Mouse (Mus musculus): ENCODE results near the gene Kansl1l. TPM values are rescaled to one million over a fixed set of nuclear protein-coding genes. Genes with fewer than 3 reads are reported as not detected.

Kansl1l gene
- polyA plus RNA-seq, 2 experiments: 15.3 to 16.1 TPM

DNA sequence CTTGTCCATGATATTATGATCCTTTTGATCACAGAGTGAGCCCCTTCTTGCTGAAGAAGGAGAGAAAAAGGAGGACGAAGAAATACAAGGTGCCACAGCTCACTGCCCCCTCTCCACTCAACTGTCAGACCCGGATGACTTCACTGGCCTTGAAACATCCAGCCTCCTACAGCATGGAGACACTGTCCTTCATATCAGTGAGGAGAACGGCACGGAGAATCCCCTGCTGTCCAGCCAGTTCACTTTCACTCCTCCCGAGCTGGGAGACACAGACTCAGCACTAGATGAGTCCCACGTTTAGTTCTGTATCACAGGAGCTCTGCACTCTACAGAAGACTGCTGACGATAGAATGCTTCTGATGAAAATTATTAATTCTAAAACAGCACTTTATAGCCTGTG is 122.1 kb downstream of the Kansl1l start:
- WGBS: 61% methylated on average over 7 of the region's 7 CpGs
- no peak for TF ChIP-seq POLR2A (IDR thresholded peaks at IDR 0.05; ENCODE audit: borderline replicate concordance, extremely low read depth, insufficient read depth, insufficient read length)
- H3K36me3 ChIP-seq (ENCODE audit: control insufficient read depth, insufficient read depth, low read length): no peaks in the 10 kb centered on the region
- H3K4me3 ChIP-seq (replicated peaks; ENCODE audit: low read length): no peak overlapping the region
- no peaks in the 10 kb centered on the region for H3K9me3 ChIP-seq (ENCODE audit: control insufficient read depth, low read length)
- no peak for ATAC-seq (ENCODE audit: low FRiP score, low read depth)
- no peak overlapping the region for H3K27ac ChIP-seq (replicated peaks; ENCODE audit: low read depth, low read length)
- H3K27me3 ChIP-seq (ENCODE audit: control insufficient read depth, insufficient read depth, low read length): no peaks in the 10 kb centered on the region
- H3K4me1 ChIP-seq (ENCODE audit: control insufficient read depth, insufficient read depth, low read length): no peaks in the 10 kb centered on the region
- DNase-seq (ENCODE audit: low spot score): no peak
- no peak overlapping the region for H3K4me2 ChIP-seq (replicated peaks; ENCODE audit: low read depth, low read length, severe bottlenecking)
- H3K9ac ChIP-seq (ENCODE audit: low read depth, low read length, severe bottlenecking): no peak overlapping the region

DNA sequence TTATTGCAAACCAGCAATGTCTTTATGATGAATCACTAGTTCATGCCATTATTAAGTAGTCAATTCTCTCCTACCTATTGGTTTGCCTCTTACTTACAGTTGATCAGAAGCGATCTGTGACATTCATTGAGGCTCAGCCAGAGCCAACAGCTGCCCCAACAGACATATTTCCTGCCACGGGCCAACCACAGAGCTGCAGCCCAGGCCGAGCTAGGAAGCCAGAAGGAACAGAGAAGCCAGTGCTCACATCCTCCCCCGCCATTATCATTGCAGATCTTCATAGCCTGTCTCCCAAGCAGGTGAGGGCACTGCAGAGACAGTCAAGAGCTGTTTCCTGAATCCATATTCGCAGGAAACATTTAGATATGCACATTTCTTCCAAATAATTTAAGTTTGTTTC is 123.1 kb downstream of the Kansl1l start:
- 70% methylated on average over 5 of the region's 5 CpGs for WGBS
- Histone ChIP-seq H3K9me3 (ENCODE audit: control insufficient read depth, low read length) (no peaks in the 10 kb centered on the region), H3K27ac (replicated peaks; ENCODE audit: low read depth, low read length) (no peak overlapping the region), H3K4me2 (replicated peaks; ENCODE audit: low read depth, low read length, severe bottlenecking) (no peak overlapping the region), H3K4me1 (ENCODE audit: control insufficient read depth, insufficient read depth, low read length) (no peaks in the 10 kb centered on the region), H3K27me3 (ENCODE audit: control insufficient read depth, insufficient read depth, low read length) (no peaks in the 10 kb centered on the region), H3K4me3 (replicated peaks; ENCODE audit: low read length) (no peak overlapping the region), H3K36me3 (ENCODE audit: control insufficient read depth, insufficient read depth, low read length) (no peaks in the 10 kb centered on the region), H3K9ac (ENCODE audit: low read depth, low read length, severe bottlenecking) (no peak overlapping the region)
- DNase-seq (ENCODE audit: low spot score) (no peak), ATAC-seq (ENCODE audit: low FRiP score, low read depth) (no peak)
- no peak for TF ChIP-seq POLR2A (IDR thresholded peaks at IDR 0.05; ENCODE audit: borderline replicate concordance, extremely low read depth, insufficient read depth, insufficient read length)

DNA sequence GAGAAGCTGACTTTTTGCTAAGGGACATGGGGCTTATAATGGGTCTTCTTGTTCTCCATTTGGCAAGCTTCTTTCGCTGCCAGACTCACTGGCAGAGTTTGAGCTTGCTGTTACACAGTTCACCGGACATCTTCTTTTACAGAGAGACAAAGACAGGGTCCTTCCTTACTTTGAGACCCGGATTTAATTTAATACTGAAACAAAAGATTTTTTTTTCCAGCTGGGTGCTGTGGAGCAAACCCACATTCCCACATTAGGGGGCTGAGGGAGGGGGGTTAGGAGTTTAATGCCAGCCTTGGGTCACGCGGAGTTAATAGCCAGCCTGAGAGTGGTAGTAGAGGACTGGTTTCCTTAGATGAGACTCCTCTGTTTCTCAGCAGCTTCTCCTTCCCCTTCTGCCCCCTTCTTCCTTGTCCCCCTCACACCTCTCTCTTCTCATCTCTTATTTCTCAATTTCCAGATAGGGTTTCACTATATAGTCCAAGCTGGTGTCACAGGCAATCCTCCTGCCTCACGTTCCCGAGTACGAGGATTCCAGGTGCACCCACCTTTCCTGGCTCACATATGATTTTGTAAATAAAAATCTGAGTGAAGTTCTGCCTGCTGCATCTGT is 124.5 kb downstream of the Kansl1l start:
- ATAC-seq (ENCODE audit: low FRiP score, low read depth) (no peak), DNase-seq (ENCODE audit: low spot score) (no peak)
- Histone ChIP-seq H3K4me2 (replicated peaks; ENCODE audit: low read depth, low read length, severe bottlenecking) (no peak overlapping the region), H3K4me3 (replicated peaks; ENCODE audit: low read length) (no peak overlapping the region), H3K27me3 (ENCODE audit: control insufficient read depth, insufficient read depth, low read length) (no peaks in the 10 kb centered on the region), H3K4me1 (ENCODE audit: control insufficient read depth, insufficient read depth, low read length) (no peaks in the 10 kb centered on the region), H3K9ac (ENCODE audit: low read depth, low read length, severe bottlenecking) (no peak overlapping the region), H3K9me3 (ENCODE audit: control insufficient read depth, low read length) (no peaks in the 10 kb centered on the region), H3K36me3 (ENCODE audit: control insufficient read depth, insufficient read depth, low read length) (no peaks in the 10 kb centered on the region), H3K27ac (replicated peaks; ENCODE audit: low read depth, low read length) (no peak overlapping the region)
- TF ChIP-seq POLR2A (IDR thresholded peaks at IDR 0.05; ENCODE audit: borderline replicate concordance, extremely low read depth, insufficient read depth, insufficient read length): no peak
- WGBS: 82% methylated on average over 8 of the region's 8 CpGs

DNA sequence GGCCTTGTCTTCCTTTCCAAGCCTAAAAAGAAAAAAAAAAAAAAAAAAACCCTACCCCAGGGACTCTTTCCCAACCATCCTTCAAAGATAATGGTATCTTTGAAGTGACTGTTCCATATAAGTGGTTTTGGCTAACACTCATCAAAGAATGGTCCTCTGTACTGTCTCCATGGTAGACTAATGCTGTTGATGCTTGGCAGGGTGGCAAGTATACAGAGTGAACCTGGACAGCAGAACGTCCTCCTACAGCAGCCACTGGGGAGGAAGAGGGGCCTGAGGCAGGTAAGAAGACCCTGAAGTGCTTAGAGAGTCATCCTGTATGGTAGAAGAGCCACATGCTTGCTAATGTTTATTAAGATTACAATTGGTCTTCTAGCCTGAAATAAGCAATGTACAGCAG is 125.1 kb downstream of the Kansl1l start:
- TF ChIP-seq POLR2A (IDR thresholded peaks at IDR 0.05; ENCODE audit: borderline replicate concordance, extremely low read depth, insufficient read depth, insufficient read length): no peak
- Histone ChIP-seq H3K27me3 (ENCODE audit: control insufficient read depth, insufficient read depth, low read length) (no peaks in the 10 kb centered on the region), H3K27ac (replicated peaks; ENCODE audit: low read depth, low read length) (no peak overlapping the region), H3K4me2 (replicated peaks; ENCODE audit: low read depth, low read length, severe bottlenecking) (no peak overlapping the region), H3K36me3 (ENCODE audit: control insufficient read depth, insufficient read depth, low read length) (no peaks in the 10 kb centered on the region), H3K4me1 (ENCODE audit: control insufficient read depth, insufficient read depth, low read length) (no peaks in the 10 kb centered on the region), H3K9me3 (ENCODE audit: control insufficient read depth, low read length) (no peaks in the 10 kb centered on the region), H3K4me3 (replicated peaks; ENCODE audit: low read length) (no peak overlapping the region), H3K9ac (ENCODE audit: low read depth, low read length, severe bottlenecking) (no peak overlapping the region)
- WGBS: 53% methylated on average over 1 of the region's 1 CpGs
- no peak for DNase-seq (ENCODE audit: low spot score)
- no peak for ATAC-seq (ENCODE audit: low FRiP score, low read depth)

DNA sequence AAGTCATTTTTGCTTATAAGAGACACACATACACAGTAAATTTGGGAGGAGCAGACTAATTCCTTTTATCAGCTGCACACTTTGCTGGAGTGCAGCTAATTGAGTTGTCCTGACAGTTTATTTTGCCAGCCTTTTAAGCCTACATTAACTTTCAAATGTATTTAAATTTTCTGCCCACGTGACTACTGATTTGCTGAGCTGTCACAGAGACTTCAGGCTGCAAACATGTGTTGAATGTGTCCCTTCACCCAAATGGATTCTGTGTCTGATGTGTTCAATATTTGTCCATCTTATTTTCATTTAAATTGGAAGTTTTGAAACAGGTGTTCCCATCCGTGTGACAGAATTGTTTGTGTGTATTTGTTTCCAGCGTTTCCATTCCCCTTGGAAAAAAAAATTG is 125.6 kb downstream of the Kansl1l start:
- Histone ChIP-seq H3K36me3 (ENCODE audit: control insufficient read depth, insufficient read depth, low read length) (no peaks in the 10 kb centered on the region), H3K4me1 (ENCODE audit: control insufficient read depth, insufficient read depth, low read length) (no peaks in the 10 kb centered on the region), H3K9me3 (ENCODE audit: control insufficient read depth, low read length) (no peaks in the 10 kb centered on the region), H3K9ac (ENCODE audit: low read depth, low read length, severe bottlenecking) (no peak overlapping the region), H3K27ac (replicated peaks; ENCODE audit: low read depth, low read length) (no peak overlapping the region), H3K4me3 (replicated peaks; ENCODE audit: low read length) (no peak overlapping the region), H3K4me2 (replicated peaks; ENCODE audit: low read depth, low read length, severe bottlenecking) (no peak overlapping the region), H3K27me3 (ENCODE audit: control insufficient read depth, insufficient read depth, low read length) (no peaks in the 10 kb centered on the region)
- WGBS: 65% methylated on average over 3 of the region's 3 CpGs
- no peak for ATAC-seq (ENCODE audit: low FRiP score, low read depth)
- TF ChIP-seq POLR2A (IDR thresholded peaks at IDR 0.05; ENCODE audit: borderline replicate concordance, extremely low read depth, insufficient read depth, insufficient read length): no peak
- no peak for DNase-seq (ENCODE audit: low spot score)

DNA sequence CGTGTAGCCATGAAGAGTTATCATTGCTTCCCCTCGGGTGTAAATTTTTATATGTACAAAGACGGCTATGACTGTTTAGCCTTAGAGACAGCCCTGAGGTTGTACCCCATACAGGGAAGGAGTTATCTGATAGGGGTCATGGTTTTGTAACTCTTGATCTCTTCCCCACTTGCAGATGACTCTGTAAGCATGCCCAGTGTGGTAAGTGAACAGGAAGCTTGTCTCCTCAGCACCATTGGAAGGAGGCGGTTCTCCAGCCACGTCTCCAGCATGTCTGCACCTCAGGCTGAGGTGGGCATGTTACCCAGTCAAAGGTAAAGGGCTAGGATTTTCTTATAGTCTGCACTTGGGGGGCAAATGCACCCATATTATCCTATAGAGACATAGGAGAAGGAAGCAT is 134.4 kb downstream of the Kansl1l start:
- H3K9me3 ChIP-seq (ENCODE audit: control insufficient read depth, low read length): no peaks in the 10 kb centered on the region
- H3K27ac ChIP-seq (replicated peaks; ENCODE audit: low read depth, low read length): no peak overlapping the region
- no peak overlapping the region for H3K4me3 ChIP-seq (replicated peaks; ENCODE audit: low read length)
- no peaks in the 10 kb centered on the region for H3K27me3 ChIP-seq (ENCODE audit: control insufficient read depth, insufficient read depth, low read length)
- H3K4me1 ChIP-seq (ENCODE audit: control insufficient read depth, insufficient read depth, low read length): no peaks in the 10 kb centered on the region
- H3K36me3 ChIP-seq (ENCODE audit: control insufficient read depth, insufficient read depth, low read length): no peaks in the 10 kb centered on the region
- ATAC-seq (ENCODE audit: low FRiP score, low read depth) (no peak), DNase-seq (ENCODE audit: low spot score) (no peak)
- TF ChIP-seq POLR2A (IDR thresholded peaks at IDR 0.05; ENCODE audit: borderline replicate concordance, extremely low read depth, insufficient read depth, insufficient read length): no peak
- H3K4me2 ChIP-seq (replicated peaks; ENCODE audit: low read depth, low read length, severe bottlenecking): no peak overlapping the region
- 80% methylated on average over 5 of the region's 5 CpGs for WGBS
- H3K9ac ChIP-seq (ENCODE audit: low read depth, low read length, severe bottlenecking): no peak overlapping the region

Measured in limb, embryonic 14.5 days (tissue).